Comparison of ENCODE assay signal across 21 mouse cellular contexts in genomic region chr19:32375473-32375985, GRCm38 (mm10).
"Had no signal": no experiment of that assay in that cellular context is flagged by ENCODE, and none has a peak within 500 bp of the region (broad histone marks: within the 10 kb centered on the region; RNA-seq: fewer than 3 reads in every experiment).

No protein-coding gene starts in this region.

- H3K27me3 ChIP-seq: kidney, embryonic 15.5 days; limb, embryonic 13.5 days; liver, embryonic 15.5 days; lung, embryonic 15.5 days; midbrain, embryonic 13.5 days; neural tube, embryonic 13.5 days had no signal

- H3K4me3 ChIP-seq: kidney, embryonic 15.5 days; left cerebral cortex, adult 2 months; limb, embryonic 13.5 days; liver, embryonic 12.5 days; liver, embryonic 15.5 days; lung, embryonic 15.5 days; midbrain, embryonic 10.5 days; midbrain, embryonic 13.5 days; myocyte; neural tube, embryonic 13.5 days had no signal

- H3K36me3 ChIP-seq: kidney, embryonic 15.5 days; liver, embryonic 12.5 days; liver, embryonic 15.5 days; lung, embryonic 15.5 days; midbrain, embryonic 10.5 days; midbrain, embryonic 13.5 days; neural tube, embryonic 13.5 days had no signal

- H3K27ac ChIP-seq: kidney, embryonic 15.5 days; left cerebral cortex, adult 2 months; limb, embryonic 13.5 days; liver, embryonic 12.5 days; liver, embryonic 15.5 days; lung, embryonic 15.5 days; midbrain, embryonic 10.5 days; midbrain, embryonic 13.5 days; neural tube, embryonic 13.5 days had no signal

- H3K9me3 ChIP-seq: kidney, embryonic 15.5 days; limb, embryonic 13.5 days; liver, embryonic 12.5 days; liver, embryonic 15.5 days; lung, embryonic 15.5 days; midbrain, embryonic 10.5 days; midbrain, embryonic 13.5 days; neural tube, embryonic 13.5 days had no signal

- DNase-seq: kidney, adult 8-10 months; kidney, postnatal 10 days; kidney, postnatal 36 days; layer of hippocampus, postnatal 36 days; liver; lung, adult 18-20 months; retina, postnatal 1 day; right cerebral cortex, postnatal 25 days; spleen, adult 18-20 months; thymus, adult 18-20 months; thymus, postnatal 36 days had no signal
